Mouse (Mus musculus): ENCODE data around the gene Lmf1. TPM values are rescaled to one million over a fixed set of nuclear protein-coding genes. Genes with fewer than 3 reads are reported as not detected.

The Lmf1 gene
- polyA plus RNA-seq, 1 experiment from 2014 or later = 40.2 TPM

GRCm38 (mm10) chr17:25577263-25577662, 1.6 kb upstream of the Lmf1 start:
- ChIA-PET POLR2A (no interaction called here), CTCF (no interaction called here)
- DNase-seq (ENCODE audit: low read depth, low spot score) = no peak
- in situ Hi-C loops (cut with MboI; ENCODE audit: low pct_unique_long_range_greater_than_20kb) = no loop called here
- H3K27me3 ChIP-seq = no peaks in the 10 kb centered on the region
- ATAC-seq = no peak
- no peak for TF ChIP-seq CTCF (IDR thresholded peaks at IDR 0.05)

- ChIA-PET CTCF (no interaction called here), POLR2A (interaction anchor here (0.7 to 1.9 kb wide), 3 partner anchors 8 to 53 kb away, joined by 5 to 11 read pairs (median 9); partner anchors contain the start of gene Sox8)
- ATAC-seq (no peak), DNase-seq (ENCODE audit: low read depth, low spot score) (no peak)
- no peak for TF ChIP-seq CTCF (IDR thresholded peaks at IDR 0.05)
- no peaks in the 10 kb centered on the region for H3K27me3 ChIP-seq
- in situ Hi-C loops (cut with MboI; ENCODE audit: low pct_unique_long_range_greater_than_20kb) = no loop called here
Observed at GRCm38 (mm10) chr17:25577702-25578101, 1.2 kb upstream of the Lmf1 start.

DNA sequence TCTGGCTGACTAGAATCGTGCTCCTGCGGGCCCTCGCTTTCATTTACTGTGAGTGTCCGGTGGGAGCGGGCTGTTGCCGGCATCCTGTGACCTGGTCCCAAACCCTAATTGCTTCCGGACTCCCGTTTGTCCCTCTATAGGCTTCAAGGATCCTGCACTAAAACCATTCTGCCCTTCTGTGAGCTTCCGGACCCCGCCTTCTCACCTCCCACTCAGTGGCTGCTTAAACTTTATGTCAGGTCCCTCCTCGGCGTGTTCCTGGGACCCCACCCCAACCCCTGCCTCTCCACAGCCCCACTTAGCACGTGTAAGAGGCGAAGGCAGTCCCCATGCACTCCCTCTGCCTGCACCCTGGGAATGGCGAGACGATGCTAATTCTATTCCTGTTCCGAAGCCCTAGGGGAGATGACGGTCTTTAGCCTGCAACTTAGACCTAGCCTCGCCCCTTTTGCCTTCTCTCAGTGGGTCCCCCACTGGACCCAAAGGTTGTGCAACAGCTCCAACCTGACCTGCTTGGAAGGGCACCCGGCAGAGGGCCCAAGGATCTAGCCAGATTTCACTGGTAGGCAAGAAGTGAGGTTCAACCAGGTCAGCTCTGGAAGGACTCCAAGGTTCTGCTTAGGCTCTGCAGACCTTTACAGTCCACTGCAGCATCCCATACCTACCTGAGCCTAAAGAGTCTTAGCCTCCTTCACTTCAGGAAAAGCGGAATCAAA, 605 bp downstream of the Lmf1 start:
- ATAC-seq (peak; percentile 40), DNase-seq (ENCODE audit: low read depth, low spot score) (no peak)
- no peaks in the 10 kb centered on the region for H3K27me3 ChIP-seq
- no peak for TF ChIP-seq CTCF (IDR thresholded peaks at IDR 0.05)
- in situ Hi-C loops (cut with MboI; ENCODE audit: low pct_unique_long_range_greater_than_20kb) = no loop called here
- ChIA-PET CTCF (interaction anchor here (0.9 to 1.4 kb wide), 3 partner anchors 10 to 12 kb away, joined by 3 to 6 read pairs (median 3); no protein-coding TSS in a partner anchor), POLR2A (interaction anchor here (1.3 to 1.9 kb wide), 4 partner anchors 9 to 44 kb away, joined by 3 to 11 read pairs (median 6); partner anchors contain the start of gene Sox8)

DNA sequence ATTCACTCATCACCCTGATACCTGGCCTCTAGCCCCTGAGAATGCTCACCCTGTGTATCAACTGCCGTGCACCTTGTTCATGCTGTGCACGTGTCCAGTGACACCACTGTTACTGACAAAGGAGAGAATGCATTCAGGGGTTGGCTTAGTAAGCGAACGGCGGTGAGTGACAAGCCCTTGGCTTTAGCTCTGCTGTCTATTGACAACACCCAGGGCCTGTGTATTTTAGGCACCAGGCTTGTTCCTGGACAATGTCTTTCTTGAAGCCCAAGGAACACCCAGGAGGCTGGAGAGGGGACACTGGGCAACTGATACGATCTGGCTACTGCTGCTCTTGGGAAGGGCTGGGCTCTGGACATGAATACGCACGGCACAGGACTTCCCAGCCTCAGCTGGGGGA, 3.2 kb downstream of the Lmf1 start:
- CTCF ChIA-PET = interaction anchor here (1.1 kb wide), 1 partner anchor 12 kb away, joined by 3 read pairs; no protein-coding TSS in a partner anchor
- ATAC-seq = no peak
- no peak for TF ChIP-seq CTCF (IDR thresholded peaks at IDR 0.05)
- DNase-seq (ENCODE audit: low read depth, low spot score) = no peak
- in situ Hi-C loops (cut with MboI; ENCODE audit: low pct_unique_long_range_greater_than_20kb) = no loop called here
- POLR2A ChIA-PET = no interaction called here
- no peaks in the 10 kb centered on the region for H3K27me3 ChIP-seq

DNA sequence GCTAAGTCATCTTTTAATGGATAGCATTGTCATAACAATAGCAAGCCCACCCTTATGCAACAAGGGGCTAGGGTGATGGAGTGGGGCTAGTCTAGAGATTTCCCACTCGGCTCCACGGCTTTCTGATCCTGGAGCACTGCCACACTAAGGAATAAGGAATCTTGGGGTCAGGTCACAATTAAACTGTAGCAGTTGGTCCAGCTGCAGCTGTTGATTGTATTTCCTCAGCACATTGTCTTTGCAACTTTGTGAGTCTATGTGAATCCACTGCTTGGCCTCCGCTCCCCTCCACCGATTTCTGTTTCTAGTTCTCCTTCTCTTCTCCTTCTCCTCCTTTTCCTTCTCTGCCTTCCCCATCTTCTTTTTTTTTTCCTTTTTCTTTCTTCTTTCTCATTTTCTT, 4.2 kb downstream of the Lmf1 start:
- no peak for DNase-seq (ENCODE audit: low read depth, low spot score)
- no peaks in the 10 kb centered on the region for H3K27me3 ChIP-seq
- in situ Hi-C loops (cut with MboI; ENCODE audit: low pct_unique_long_range_greater_than_20kb) = no loop called here

DNA sequence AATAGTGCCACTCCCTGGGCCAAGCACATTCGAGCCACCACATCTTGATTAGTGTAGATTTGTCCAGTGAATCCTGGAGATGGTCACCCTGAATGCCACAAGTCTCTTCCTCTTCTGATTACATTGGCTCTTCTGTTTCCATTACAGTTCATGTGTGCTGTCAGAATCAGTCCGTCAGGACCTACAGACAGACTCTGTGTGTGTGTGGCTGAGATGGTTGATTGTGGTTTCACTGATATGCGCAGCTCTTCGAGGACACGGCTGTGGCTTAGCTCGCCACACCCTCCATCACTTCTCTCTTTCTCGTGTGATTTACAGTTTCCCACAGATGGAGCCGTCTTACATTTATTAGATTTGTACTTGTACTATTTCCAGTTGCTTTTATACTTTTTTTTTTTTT, 5.0 kb downstream of the Lmf1 start:
- ChIA-PET CTCF (interaction anchor here (2.1 kb wide), 1 partner anchor 12 kb away, joined by 5 read pairs; no protein-coding TSS in a partner anchor), POLR2A (interaction anchor here (0.6 kb wide), 1 partner anchor 153 kb away, joined by 3 read pairs; no protein-coding TSS in a partner anchor)
- TF ChIP-seq CTCF (IDR thresholded peaks at IDR 0.05) = no peak
- in situ Hi-C loops (cut with MboI; ENCODE audit: low pct_unique_long_range_greater_than_20kb) = no loop called here
- DNase-seq (ENCODE audit: low read depth, low spot score) = no peak
- ATAC-seq = no peak
- H3K27me3 ChIP-seq = no peaks in the 10 kb centered on the region

More for the DNA sequence above, 4.2 kb downstream of the Lmf1 start:
- CTCF ChIA-PET = interaction anchor here (2.1 kb wide), 1 partner anchor 12 kb away, joined by 5 read pairs; no protein-coding TSS in a partner anchor
- TF ChIP-seq CTCF (IDR thresholded peaks at IDR 0.05) = no peak
- no peak for ATAC-seq
- POLR2A ChIA-PET = no interaction called here

DNA sequence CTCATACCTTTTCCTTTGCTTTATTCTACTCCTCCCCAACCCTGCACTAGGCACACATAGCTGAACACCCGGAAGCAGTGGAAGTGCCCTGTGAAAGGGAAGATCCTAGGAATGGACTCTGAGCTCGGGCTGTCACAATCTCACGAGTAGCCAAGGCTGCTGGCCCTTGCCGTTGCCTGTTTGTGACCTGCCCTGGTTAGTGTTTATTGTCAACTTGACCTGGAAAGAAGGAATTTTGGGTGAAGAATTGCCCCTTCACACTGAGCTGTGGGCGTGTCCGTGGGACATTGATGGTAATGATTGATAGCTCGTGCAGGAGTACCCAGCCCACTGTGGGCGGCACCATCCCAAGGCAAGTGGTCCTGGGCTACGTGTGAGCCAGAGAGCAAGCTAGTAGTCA, 5.8 kb downstream of the Lmf1 start:
- no peak for TF ChIP-seq CTCF (IDR thresholded peaks at IDR 0.05)
- POLR2A ChIA-PET = interaction anchor here (0.6 kb wide), 1 partner anchor 152 kb away, joined by 3 read pairs; no protein-coding TSS in a partner anchor
- in situ Hi-C loops (cut with MboI; ENCODE audit: low pct_unique_long_range_greater_than_20kb) = no loop called here
- CTCF ChIA-PET = interaction anchor here (2.1 kb wide), 1 partner anchor 11 kb away, joined by 5 read pairs; no protein-coding TSS in a partner anchor
- no peaks in the 10 kb centered on the region for H3K27me3 ChIP-seq
- no peak for DNase-seq (ENCODE audit: low read depth, low spot score)
- ATAC-seq = no peak

- in situ Hi-C loops (cut with MboI; ENCODE audit: low pct_unique_long_range_greater_than_20kb) = no loop called here
- ATAC-seq = no peak
- CTCF ChIA-PET = no interaction called here
- no peaks in the 10 kb centered on the region for H3K27me3 ChIP-seq
- POLR2A ChIA-PET = no interaction called here
- no peak for DNase-seq (ENCODE audit: low read depth, low spot score)
- no peak for TF ChIP-seq CTCF (IDR thresholded peaks at IDR 0.05)
Observed at GRCm38 (mm10) chr17:25590068-25590467, 11.2 kb downstream of the Lmf1 start.

GRCm38 (mm10) chr17:25590985-25591384, 12.1 kb downstream of the Lmf1 start:
- no peaks in the 10 kb centered on the region for H3K27me3 ChIP-seq
- ChIA-PET CTCF (no interaction called here), POLR2A (interaction anchor here (0.6 kb wide), 1 partner anchor 17 kb away, joined by 10 read pairs; no protein-coding TSS in a partner anchor)
- ATAC-seq (no peak), DNase-seq (ENCODE audit: low read depth, low spot score) (no peak)
- no peak for TF ChIP-seq CTCF (IDR thresholded peaks at IDR 0.05)
- in situ Hi-C loops (cut with MboI; ENCODE audit: low pct_unique_long_range_greater_than_20kb) = no loop called here

DNA sequence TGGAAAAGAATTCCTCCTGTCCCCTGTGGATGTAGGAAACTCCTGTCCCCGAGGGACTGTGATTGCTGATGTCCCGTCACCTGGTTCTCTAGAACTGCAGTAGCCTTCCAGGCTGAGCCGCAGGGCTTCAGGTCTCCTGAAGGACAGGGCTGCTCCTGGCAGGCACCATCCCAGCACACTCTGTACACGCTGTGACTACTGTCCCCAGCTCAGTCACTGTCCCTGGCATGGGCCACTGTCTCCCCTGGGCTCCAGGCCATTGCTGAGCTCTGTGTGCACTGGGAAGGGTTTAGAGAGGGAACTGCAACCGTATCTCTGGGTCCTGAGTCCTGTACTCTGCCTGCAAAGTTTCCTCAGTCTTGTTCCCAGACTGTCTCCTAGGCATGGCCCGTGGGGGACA, 13.5 kb downstream of the Lmf1 start:
- no peak for ATAC-seq

More for the DNA sequence above, 13.5 kb downstream of the Lmf1 start:
- TF ChIP-seq CTCF (IDR thresholded peaks at IDR 0.05) = no peak
- H3K27me3 ChIP-seq = no peaks in the 10 kb centered on the region
- ChIA-PET CTCF (interaction anchor here (1.1 to 2.0 kb wide), 2 partner anchors 25 to 104 kb away, joined by 3 to 6 read pairs; no protein-coding TSS in a partner anchor), POLR2A (no interaction called here)
- no peak for DNase-seq (ENCODE audit: low read depth, low spot score)
- in situ Hi-C loops (cut with MboI; ENCODE audit: low pct_unique_long_range_greater_than_20kb) = no loop called here
